Mouse (Mus musculus): ENCODE results near the gene Atp5mpl.

DNA sequence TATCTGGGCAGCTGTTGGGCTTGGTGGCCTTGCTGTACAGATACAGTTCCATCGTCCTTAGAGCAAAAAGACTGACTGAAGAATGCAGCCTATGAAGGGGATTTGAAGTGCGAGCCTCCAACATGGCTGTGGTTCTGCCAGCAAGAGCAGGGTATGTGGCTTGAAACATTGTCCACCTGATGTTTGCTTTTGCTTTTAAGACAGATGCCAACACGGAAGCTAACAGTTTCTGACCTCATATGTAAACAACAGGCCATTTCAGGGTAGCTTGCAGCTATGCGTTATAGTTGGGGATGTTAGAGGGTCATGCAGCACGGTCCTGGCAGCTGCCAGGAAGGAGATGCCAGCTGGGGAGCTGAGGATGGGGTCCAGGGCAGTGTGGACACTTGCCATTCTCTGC, 16.3 kb downstream of the Atp5mpl start:
- TF ChIP-seq POLR2A (IDR thresholded peaks at IDR 0.05; ENCODE audit: borderline replicate concordance, extremely low read depth, low read depth, low read length) (no peak), CTCF (IDR thresholded peaks at IDR 0.05; ENCODE audit: insufficient read depth, low read length) (no peak)

All from lung, adult 2 months (tissue).